Mouse (Mus musculus): ENCODE results near the gene Casp3.

DNA sequence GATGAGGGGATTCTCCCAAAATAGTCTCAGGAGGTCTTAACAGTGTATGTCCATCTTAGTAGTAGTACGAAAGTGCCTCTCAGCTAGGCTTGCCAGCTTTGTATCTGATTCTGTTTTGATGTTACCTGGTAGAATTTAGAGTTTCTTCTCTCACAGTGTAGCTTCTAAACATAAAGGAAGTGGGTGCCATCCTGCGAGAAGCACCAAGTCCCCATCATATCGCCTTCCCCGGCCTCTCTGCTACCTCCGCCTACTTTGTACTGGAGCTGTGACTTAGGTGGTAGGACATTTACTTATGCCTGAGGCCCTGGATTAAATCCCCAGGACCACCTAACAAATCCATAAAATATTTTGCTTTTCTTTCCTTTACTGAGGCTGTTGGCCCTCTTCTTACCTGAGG lies 9.6 kb downstream of the Casp3 start:
- TF ChIP-seq CTCF (conservative IDR thresholded peaks at IDR 0.05; ENCODE audit: low read length) (no peak), NANOG (IDR thresholded peaks at IDR 0.05; ENCODE audit: borderline replicate concordance, low read length) (no peak), POU5F1 (IDR thresholded peaks at IDR 0.05; ENCODE audit: borderline replicate concordance, low read length) (no peak)
